Mouse (Mus musculus) heart, postnatal 0 days (tissue): ENCODE data around the gene Gm45716.

Experiments used
- CTCF ChIP-seq: IDR thresholded peaks from 2 replicates; pipeline ENCODE4 v1.5.1; 2016; ENCODE audit warnings: antibody characterized with exemption, control low read depth, low read depth
- EP300 ChIP-seq: IDR thresholded peaks from 2 replicates; pipeline ENCODE4 v1.6.1; 2016; ENCODE audit warnings: antibody characterized with exemption, low read depth

DNA sequence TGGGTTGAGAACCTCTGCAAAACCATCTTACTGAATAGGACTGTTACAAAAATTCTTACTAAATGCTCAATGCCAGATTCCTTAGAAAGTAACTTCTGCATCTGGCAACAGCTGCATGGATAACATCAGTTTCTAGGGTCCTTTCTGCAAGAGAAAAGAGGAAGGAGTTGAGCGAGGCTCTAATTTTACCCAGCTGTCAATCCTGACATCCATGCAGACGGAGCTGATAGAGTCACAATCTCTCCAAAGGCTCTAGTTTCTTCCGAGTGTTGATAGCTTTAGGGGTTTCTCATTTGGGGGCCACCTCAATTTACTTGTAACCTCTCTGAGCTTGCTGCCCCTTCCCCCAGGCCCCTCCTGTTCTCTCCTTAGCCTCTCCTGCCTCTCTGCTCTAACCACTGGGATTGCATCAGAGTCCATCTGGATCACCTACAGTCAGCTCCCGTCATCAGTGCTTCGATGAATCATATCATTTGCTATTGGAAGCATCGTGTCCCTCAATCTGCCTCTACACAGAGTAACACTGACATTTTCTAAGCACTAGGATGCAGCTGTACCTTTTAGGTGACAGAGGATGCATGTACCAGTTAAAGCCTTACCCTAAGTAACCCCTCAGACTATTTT lies 32.7 kb downstream of the Gm45716 start:
- no peak for TF ChIP-seq CTCF
- TF ChIP-seq EP300 = no peak
